ENCODE assay signal across 17 mouse cellular contexts in the genomic region with DNA sequence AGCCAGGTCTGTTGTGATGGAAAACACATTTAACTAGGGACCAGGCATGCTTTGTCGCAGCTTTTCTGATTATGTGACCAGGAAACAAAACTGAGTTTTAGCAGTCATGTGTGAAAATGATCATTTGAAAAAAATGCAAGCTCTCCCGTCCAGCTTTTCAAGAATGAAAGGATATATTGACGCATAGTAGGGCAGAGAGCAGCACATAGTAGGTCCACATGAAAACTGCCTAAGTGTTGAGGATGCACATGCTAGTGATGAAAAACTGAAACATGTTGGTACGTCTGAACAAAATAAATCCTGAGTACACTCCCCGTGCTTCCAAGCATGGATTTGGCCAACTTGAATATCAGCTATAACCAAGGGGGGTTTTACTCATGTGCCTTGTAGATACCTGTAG.
"Had no signal": no experiment of that assay in that cellular context is flagged by ENCODE, and none has a peak within 500 bp of the region (broad histone marks: within the 10 kb centered on the region; RNA-seq: fewer than 3 reads in every experiment).

No protein-coding gene starts in this region.

- H3K4me3 ChIP-seq: lung, embryonic 15.5 days; megakaryocyte, embryonic 14.5 days; midbrain, embryonic 13.5 days; midbrain, embryonic 15.5 days; neural tube, embryonic 12.5 days; stomach, embryonic 15.5 days had no signal

- H3K27me3 ChIP-seq: lung, embryonic 15.5 days; megakaryocyte, embryonic 14.5 days; midbrain, embryonic 13.5 days; midbrain, embryonic 15.5 days; neural tube, embryonic 12.5 days; stomach, embryonic 15.5 days had no signal

- DNase-seq: lung, adult 2 months; lung, postnatal 14 days; lung, postnatal 36 days; right cerebral cortex, postnatal 14 days; thymus, adult 2 months; thymus, postnatal 25 days; thymus, postnatal 4 days had no signal

- H3K36me3 ChIP-seq: midbrain, embryonic 13.5 days; midbrain, embryonic 15.5 days had no signal

- H3K9ac ChIP-seq: lung, embryonic 15.5 days; midbrain, embryonic 13.5 days; midbrain, embryonic 15.5 days; neural tube, embryonic 12.5 days; stomach, embryonic 15.5 days had no signal

- H3K27ac ChIP-seq: lung, embryonic 15.5 days; macrophage; midbrain, embryonic 13.5 days; midbrain, embryonic 15.5 days; neural tube, embryonic 12.5 days; stomach, embryonic 15.5 days; stomach, postnatal 0 days had no signal

- H3K9me3 ChIP-seq: lung, embryonic 15.5 days; midbrain, embryonic 13.5 days; midbrain, embryonic 15.5 days; neural tube, embryonic 12.5 days; stomach, embryonic 15.5 days had no signal

- H3K4me2 ChIP-seq: lung, embryonic 15.5 days; midbrain, embryonic 11.5 days; midbrain, embryonic 13.5 days; midbrain, embryonic 15.5 days; neural tube, embryonic 12.5 days; stomach, embryonic 15.5 days had no signal

- ATAC-seq: lung, postnatal 0 days; midbrain, embryonic 13.5 days; midbrain, embryonic 15.5 days had no signal
